Mouse (Mus musculus): ENCODE results near the gene Hist1h2bn. TPM values are rescaled to one million over a fixed set of nuclear protein-coding genes. Genes with fewer than 3 reads are reported as not detected.
"Not testable (repeated sequence)": the region's sequence is repeated elsewhere in the genome, so short reads cannot be mapped to it uniquely, and the experiment has no call there.

Hist1h2bn gene
- 2.0 and 3.0 TPM in 2 replicates for polyA plus RNA-seq (2015; fragmentation: Nextera tagmentation; extraction: Ambion mirVana)

DNA sequence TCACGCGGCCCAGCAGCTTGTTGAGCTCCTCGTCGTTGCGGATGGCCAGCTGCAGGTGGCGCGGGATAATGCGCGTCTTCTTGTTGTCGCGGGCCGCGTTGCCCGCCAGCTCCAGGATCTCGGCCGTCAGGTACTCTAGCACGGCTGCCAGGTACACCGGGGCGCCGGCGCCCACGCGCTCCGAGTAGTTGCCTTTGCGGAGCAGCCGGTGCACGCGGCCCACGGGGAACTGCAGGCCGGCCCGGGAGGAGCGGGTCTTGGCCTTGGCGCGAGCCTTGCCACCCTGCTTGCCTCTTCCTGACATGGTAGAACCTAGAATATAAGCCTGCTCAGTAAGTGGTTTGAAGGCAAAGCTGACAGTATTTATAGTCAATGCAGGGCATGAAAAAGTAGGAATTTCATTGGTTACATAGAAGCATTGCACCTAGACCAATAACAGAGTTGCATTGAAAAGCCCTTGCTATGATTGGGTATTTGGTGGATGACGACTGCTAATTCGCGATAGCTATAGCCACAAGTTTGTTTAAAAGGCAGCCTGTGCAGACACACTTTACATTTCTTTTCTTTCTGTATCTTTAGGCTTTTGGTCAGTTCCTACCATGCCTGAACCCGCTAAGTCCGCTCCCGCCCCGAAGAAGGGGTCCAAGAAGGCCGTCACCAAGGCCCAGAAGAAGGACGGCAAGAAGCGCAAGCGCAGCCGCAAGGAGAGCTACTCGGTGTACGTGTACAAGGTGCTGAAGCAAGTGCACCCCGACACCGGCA is at the start of gene Hist1h2bn, which contains the start of gene Hist1h2ak:
Gene Hist1h2bn (plus strand): TSS at position 600 of the 762 bp plus-strand sequence.
Gene Hist1h2ak (minus strand): TSS at position 304 of the 762 bp plus-strand sequence.
- peak within 1 kb of the TSS; percentile 74 for H3K4me2 ChIP-seq
- not testable (repeated sequence) for H3K36me3 ChIP-seq; H3K27me3 ChIP-seq; H3K9me3 ChIP-seq (replicated peaks)
- H3K4me3 ChIP-seq, result peak within 1 kb of the TSS; percentile 55
- H3K9ac ChIP-seq, result peak within 1 kb of the TSS; percentile 60
- ATAC-seq (replicated peaks; ENCODE audit: insufficient number of reproducible peaks, insufficient read depth, low FRiP score, low read depth), result peak; percentile 92
- 1% methylated on average over 48 of the region's 50 CpGs for WGBS
- peaks cover 25% of the 10 kb centered on the region for H3K4me1 ChIP-seq (replicated peaks)
- peak within 1 kb of the TSS; percentile 92 for H3K27ac ChIP-seq

DNA sequence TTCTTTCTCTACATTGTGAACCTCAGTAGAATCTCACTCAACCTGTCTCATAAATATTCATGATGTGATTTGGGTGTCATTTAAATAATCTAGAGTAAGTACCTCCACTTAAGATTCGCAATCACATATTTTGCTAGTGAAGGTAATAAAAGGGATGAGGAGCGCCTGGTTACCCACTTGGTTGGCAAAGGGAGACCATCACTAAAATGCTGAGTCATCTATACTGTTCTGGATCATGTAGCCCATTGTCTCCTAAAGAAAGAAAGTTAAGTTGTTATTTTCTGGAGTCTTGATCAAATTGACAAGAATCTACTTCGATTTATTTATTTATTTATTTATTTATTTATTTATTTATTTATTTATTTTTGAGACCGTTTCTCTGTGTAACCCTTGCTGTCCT is 47.3 kb upstream of the Hist1h2bn start:
- Histone ChIP-seq H3K9me3 (replicated peaks) (no peaks in the 10 kb centered on the region), H3K27me3 (no peaks in the 10 kb centered on the region), H3K27ac (no peak overlapping the region), H3K4me2 (no peak overlapping the region), H3K4me3 (no peak overlapping the region), H3K36me3 (no peaks in the 10 kb centered on the region), H3K4me1 (replicated peaks) (no peaks in the 10 kb centered on the region), H3K9ac (no peak overlapping the region)
- WGBS, result 67% methylated on average over 4 of the region's 4 CpGs
- no peak for ATAC-seq (replicated peaks; ENCODE audit: insufficient number of reproducible peaks, insufficient read depth, low FRiP score, low read depth)

DNA sequence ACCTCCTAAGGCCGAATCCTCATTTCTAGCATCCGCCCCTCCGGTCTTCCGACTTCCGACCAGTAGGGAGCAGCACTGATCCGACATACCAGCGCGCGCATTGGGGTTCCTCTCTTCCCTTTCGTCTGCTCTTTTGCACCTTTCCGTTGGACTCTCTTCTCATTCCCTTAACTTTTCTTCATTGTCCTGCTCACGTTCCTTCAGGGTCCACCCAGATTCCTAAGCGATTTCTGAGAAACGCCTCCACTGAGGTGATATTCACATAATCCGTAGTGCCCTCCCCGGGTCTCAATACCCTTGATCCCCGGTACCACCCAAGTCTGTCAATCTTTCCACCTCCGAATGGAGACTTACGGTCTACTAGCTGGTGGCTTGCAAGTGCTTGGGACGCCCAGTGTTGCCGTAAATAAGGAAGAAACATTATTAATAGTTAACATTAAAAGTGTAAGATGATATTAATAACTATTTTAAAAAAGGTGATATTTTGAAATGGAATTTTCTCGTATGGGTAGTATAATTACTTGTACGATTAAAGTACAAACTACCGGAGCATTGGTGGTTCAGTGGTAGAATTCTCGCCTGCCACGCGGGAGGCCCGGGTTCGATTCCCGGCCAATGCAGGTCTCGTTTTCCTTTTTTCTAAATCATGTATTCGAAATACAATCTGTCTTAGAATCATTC is 43.8 kb upstream of the Hist1h2bn start:
- ATAC-seq (replicated peaks; ENCODE audit: insufficient number of reproducible peaks, insufficient read depth, low FRiP score, low read depth), result peak; percentile 72; the same call in 1 of the 2 replicates
- H3K27me3 ChIP-seq, result no peaks in the 10 kb centered on the region
- peak overlapping the region; percentile 89 for H3K27ac ChIP-seq
- peak overlapping the region; percentile 65 for H3K4me2 ChIP-seq
- H3K4me1 ChIP-seq (replicated peaks), result peaks cover 4% of the 10 kb centered on the region
- H3K4me3 ChIP-seq, result peak overlapping the region; percentile 82
- under 1% methylated on average over 32 of the region's 32 CpGs for WGBS
- H3K36me3 ChIP-seq, result no peaks in the 10 kb centered on the region
- no peaks in the 10 kb centered on the region for H3K9me3 ChIP-seq (replicated peaks)
- peak overlapping the region; percentile 69 for H3K9ac ChIP-seq

DNA sequence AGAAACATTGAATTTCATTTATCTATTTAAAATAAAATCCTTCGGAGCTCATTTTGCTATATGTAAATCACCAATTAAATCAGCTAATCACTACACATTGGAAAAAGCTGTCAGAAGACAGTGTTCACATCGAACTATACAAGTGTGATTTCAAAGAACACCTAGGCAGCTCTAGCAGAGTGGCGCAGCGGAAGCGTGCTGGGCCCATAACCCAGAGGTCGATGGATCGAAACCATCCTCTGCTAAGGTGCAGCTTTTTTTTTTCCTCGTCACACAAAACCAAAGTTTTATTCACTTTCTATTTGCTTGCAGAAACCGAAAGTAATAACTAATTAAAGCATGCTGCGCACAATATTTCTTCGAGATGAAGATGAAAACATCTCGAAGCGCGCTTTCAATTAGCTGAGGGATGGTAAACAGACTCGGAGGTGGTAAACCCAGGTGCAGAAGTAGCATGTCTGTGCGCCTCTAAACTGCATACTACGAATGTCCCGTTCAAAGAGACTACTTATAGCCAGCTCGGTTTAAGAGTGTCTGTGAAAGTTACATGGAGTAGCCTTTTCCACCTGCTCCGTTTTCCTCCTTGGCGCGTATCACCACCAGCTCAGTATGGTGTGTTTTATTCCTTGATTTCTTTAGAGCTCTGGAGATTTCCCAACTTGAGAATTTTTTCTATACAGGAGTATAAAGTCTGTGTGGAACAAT is 43.0 kb upstream of the Hist1h2bn start:
- H3K9ac ChIP-seq, result peak overlapping the region; percentile 40
- H3K27ac ChIP-seq, result peak overlapping the region; percentile 43; the same call in 1 of the 2 replicates
- no peaks in the 10 kb centered on the region for H3K9me3 ChIP-seq (replicated peaks)
- peaks cover 8% of the 10 kb centered on the region for H3K4me1 ChIP-seq (replicated peaks)
- WGBS, result 3% methylated on average over 22 of the region's 22 CpGs
- H3K36me3 ChIP-seq, result no peaks in the 10 kb centered on the region
- peak overlapping the region; percentile 65 for H3K4me2 ChIP-seq
- peak overlapping the region; percentile 82 for H3K4me3 ChIP-seq
- ATAC-seq (replicated peaks; ENCODE audit: insufficient number of reproducible peaks, insufficient read depth, low FRiP score, low read depth), result peak; percentile 73
- H3K27me3 ChIP-seq, result no peaks in the 10 kb centered on the region

DNA sequence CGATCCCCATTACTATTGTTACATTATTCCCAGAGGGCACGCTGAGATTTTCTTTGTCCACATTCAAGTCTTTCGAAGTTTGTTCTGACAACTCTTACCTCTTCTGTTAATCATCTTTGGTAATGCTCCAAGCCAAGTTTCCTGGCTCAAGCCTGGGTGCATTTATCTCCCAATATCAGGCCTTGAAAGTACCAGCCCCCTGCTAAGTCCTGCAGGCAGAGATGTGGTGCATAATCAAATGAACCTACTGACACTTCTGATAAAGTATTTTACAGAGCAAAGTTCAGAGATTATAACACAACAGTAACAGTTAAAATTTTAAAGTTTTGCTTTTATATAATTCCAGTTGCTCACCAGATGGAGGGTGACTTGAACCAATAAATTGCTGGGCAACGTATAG is 42.2 kb upstream of the Hist1h2bn start:
- Histone ChIP-seq H3K4me1 (replicated peaks) (peaks cover 9% of the 10 kb centered on the region), H3K9ac (0 out of 2 replicates have a peak overlapping the region, but pooled peaks have one; percentile 40)
- ATAC-seq (replicated peaks; ENCODE audit: insufficient number of reproducible peaks, insufficient read depth, low FRiP score, low read depth), result no peak

DNA sequence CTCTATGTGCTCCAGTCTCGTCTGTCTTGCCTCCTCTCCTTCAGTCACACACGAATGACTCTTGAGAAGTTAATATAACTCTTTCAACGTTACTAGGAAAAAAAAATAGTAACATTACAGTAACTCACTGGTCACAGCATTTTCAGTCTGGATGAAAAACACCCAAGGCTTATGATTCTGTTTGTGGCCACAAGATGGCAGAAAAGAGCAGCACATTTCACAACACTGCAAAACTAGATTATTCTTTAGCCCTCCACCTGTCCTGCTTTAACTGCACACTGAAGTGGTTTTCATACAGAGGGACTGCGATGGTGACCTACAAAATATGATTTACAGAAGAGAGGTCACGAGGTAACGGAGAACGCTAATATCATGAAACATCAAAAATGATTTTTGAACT is 39.2 kb upstream of the Hist1h2bn start:
- Histone ChIP-seq H3K27me3 (no peaks in the 10 kb centered on the region), H3K36me3 (no peaks in the 10 kb centered on the region), H3K4me2 (peak overlapping the region; percentile 83), H3K4me3 (peak overlapping the region; percentile 49), H3K9ac (0 out of 2 replicates have a peak overlapping the region, but pooled peaks have one; percentile 56), H3K4me1 (replicated peaks) (peaks cover 23% of the 10 kb centered on the region), H3K9me3 (replicated peaks) (no peaks in the 10 kb centered on the region), H3K27ac (peak overlapping the region; percentile 91)
- WGBS, result 1% methylated on average over 7 of the region's 7 CpGs
- ATAC-seq (replicated peaks; ENCODE audit: insufficient number of reproducible peaks, insufficient read depth, low FRiP score, low read depth), result no peak

More for the DNA sequence above, 42.2 kb upstream of the Hist1h2bn start:
- Histone ChIP-seq H3K4me2 (peak overlapping the region; percentile 65), H3K27ac (no peak overlapping the region), H3K36me3 (no peaks in the 10 kb centered on the region), H3K9me3 (replicated peaks) (no peaks in the 10 kb centered on the region), H3K4me3 (peak overlapping the region; percentile 82), H3K27me3 (no peaks in the 10 kb centered on the region)
- WGBS, result 28% methylated on average over 4 of the region's 4 CpGs

DNA sequence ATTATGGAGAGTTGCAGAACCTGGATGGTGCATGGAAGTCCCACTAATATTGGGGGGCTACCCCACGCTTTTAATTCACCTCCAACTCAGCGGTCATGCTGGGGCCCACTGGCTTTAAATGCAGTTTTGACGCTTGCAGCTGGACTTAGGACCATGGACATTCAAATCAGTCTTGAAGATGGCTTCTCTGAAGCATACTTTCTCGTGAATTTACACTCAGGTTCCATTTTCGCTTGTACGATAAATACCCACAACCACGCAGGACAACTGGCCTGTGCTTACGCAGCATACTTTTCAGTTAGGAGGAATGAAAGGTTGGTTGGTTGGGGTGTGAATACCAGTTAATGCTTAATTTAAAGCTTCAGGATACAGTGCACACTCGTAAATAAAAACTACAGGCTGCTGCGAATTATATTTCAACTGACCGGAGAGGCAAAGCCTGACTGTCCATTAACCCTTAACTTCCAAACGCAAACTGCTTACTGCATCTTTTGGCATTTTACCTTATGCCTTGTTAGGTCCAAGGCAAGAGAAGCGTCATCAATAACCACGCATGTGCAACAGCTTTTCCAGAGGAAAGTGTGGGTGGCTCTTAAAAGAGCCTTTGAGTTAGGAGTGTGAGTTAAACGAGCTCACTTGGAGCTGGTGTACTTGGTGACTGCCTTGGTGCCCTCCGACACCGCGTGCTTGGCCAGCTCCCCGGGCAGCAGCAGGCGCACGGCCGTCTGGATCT is 38.6 kb upstream of the Hist1h2bn start:
- Histone ChIP-seq H3K9ac (peak overlapping the region; percentile 56), H3K27ac (peak overlapping the region; percentile 91), H3K4me1 (replicated peaks) (peaks cover 23% of the 10 kb centered on the region), H3K9me3 (replicated peaks) (no peaks in the 10 kb centered on the region), H3K36me3 (no peaks in the 10 kb centered on the region), H3K4me2 (peak overlapping the region; percentile 83), H3K27me3 (no peaks in the 10 kb centered on the region), H3K4me3 (peak overlapping the region; percentile 49)
- under 1% methylated on average over 22 of the region's 22 CpGs for WGBS
- no peak for ATAC-seq (replicated peaks; ENCODE audit: insufficient number of reproducible peaks, insufficient read depth, low FRiP score, low read depth)

DNA sequence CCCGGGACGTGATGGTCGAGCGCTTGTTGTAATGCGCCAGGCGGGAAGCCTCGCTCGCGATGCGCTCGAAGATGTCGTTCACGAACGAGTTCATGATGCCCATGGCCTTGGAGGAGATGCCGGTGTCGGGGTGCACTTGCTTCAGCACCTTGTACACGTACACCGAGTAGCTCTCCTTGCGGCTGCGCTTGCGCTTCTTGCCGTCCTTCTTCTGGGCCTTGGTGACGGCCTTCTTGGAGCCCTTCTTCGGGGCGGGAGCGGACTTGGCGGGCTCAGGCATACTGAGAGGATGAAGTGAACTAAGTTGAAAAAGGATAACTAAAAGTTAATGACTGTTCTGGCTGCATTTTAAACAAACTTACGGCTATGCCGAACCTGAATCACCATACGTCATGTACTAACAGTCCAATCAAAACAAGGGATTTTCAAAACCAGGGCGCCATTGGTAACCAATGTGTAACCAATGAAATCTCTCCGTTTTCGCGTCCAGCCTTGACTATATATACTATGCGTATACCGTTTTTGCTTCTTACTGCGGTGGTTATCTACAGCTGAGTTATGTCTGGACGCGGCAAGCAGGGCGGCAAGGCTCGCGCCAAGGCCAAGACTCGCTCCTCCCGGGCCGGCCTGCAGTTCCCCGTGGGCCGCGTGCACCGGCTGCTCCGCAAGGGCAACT is 37.9 kb upstream of the Hist1h2bn start, which contains the start of the genes Hist1h2bl and Hist1h2ai:
Gene Hist1h2bl (minus strand): TSS at position 280 of the 676 bp plus-strand sequence.
Gene Hist1h2ai (plus strand): TSS at position 559 of the 676 bp plus-strand sequence.
- H3K4me1 ChIP-seq (replicated peaks), result peaks cover 25% of the 10 kb centered on the region
- H3K9ac ChIP-seq, result peak within 1 kb of the TSS; percentile 63
- peak; percentile 92 for ATAC-seq (replicated peaks; ENCODE audit: insufficient number of reproducible peaks, insufficient read depth, low FRiP score, low read depth)

DNA sequence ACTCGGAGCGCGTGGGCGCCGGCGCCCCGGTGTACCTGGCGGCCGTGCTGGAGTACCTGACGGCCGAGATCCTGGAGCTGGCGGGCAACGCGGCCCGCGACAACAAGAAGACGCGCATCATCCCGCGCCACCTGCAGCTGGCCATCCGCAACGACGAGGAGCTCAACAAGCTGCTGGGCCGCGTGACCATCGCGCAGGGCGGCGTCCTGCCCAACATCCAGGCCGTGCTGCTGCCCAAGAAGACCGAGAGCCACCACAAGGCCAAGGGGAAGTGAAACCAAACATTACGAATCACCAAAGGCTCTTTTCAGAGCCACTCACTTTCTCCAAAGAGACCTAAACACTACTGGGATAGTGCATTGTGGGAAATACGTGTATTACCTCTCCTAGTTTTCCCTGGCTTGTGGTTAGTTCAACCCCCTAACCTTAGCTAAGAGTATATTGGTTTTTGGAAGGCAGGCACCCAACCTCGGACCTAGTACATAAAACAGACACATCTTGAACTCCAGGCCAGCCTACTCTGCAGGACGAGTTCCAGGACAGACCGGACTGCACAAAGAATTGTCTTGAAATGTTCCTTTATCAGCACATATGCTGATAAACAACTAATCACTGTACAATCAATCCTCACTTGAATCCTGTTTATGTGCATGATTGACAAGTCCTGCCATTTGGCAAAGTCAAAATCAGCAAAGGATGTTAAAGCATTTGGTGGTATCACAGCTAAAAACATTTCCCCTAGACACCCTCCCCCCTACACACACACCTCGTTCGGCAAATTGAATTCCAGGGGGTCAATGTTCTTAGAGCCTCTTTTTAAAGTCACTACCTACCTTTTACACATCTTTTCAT is 37.2 kb upstream of the Hist1h2bn start:
- WGBS, result 0% methylated on average over 15 of the region's 38 CpGs
- Histone ChIP-seq H3K4me1 (replicated peaks) (peaks cover 27% of the 10 kb centered on the region), H3K9ac (peak overlapping the region; percentile 63), H3K4me2 (peak overlapping the region; percentile 83), H3K4me3 (peak overlapping the region; percentile 49), H3K27ac (peak overlapping the region; percentile 91)
- H3K27me3 ChIP-seq; H3K9me3 ChIP-seq (replicated peaks); H3K36me3 ChIP-seq: not testable (repeated sequence)
- 0 out of 2 replicates have a peak, but pooled peaks have one; percentile 5 for ATAC-seq (replicated peaks; ENCODE audit: insufficient number of reproducible peaks, insufficient read depth, low FRiP score, low read depth)

More for the DNA sequence above, 37.9 kb upstream of the Hist1h2bn start, which contains the start of the genes Hist1h2bl and Hist1h2ai:
- H3K27me3 ChIP-seq; H3K9me3 ChIP-seq (replicated peaks); H3K36me3 ChIP-seq: not testable (repeated sequence)
- Histone ChIP-seq H3K27ac (peak within 1 kb of the TSS; percentile 91), H3K4me3 (peak within 1 kb of the TSS; percentile 49), H3K4me2 (peak within 1 kb of the TSS; percentile 83)
- WGBS, result 0% methylated on average over 36 of the region's 50 CpGs

Data from heart, embryonic 15.5 days (tissue).